In the genomic region with DNA sequence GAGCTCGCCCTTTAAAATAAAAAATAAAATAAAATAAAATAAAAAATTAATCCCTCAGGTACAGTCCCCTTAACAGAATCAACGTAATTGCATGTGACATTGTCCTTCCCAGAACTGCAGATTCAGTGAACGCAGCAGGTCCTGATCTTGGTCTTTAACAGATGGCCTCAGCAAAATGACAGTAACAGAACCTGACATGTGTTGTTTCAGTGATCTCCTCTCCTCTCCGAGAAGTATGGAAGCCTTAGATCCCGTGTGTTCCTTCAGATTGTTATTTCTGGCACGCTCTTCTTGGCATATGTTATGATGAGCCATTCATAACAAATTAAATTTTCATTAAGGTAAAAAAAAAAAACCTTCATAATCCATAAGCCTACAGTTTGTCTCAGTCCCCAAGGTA, we compare ENCODE assay signal across 13 mouse cellular contexts.
DNase-seq lines count a peak whose midpoint lies in the region; ATAC-seq and TF ChIP-seq lines count a peak whose summit lies in the region.
"Had no signal": no experiment of that assay in that cellular context is flagged by ENCODE, and none has a peak within 500 bp of the region (broad histone marks: within the 10 kb centered on the region; RNA-seq: fewer than 3 reads in every experiment).

No protein-coding gene starts in this region.

- H3K27me3 ChIP-seq in testis, adult 2 months (ENCODE audit: control insufficient read depth, insufficient read depth, low read length) = no peaks in the 10 kb centered on the region
- H3K27me3 ChIP-seq in limb, embryonic 14.5 days (ENCODE audit: control insufficient read depth, insufficient read depth, low read length) = no peaks in the 10 kb centered on the region
- H3K27me3 ChIP-seq: CH12.LX; lung, embryonic 15.5 days had no signal

- no peaks in the 10 kb centered on the region for H3K9me3 ChIP-seq in limb, embryonic 14.5 days (ENCODE audit: control insufficient read depth, low read length)
- H3K9me3 ChIP-seq: lung, embryonic 15.5 days had no signal

- no peak overlapping the region; the same call in 1 of the 2 replicates for H3K4me2 ChIP-seq in limb, embryonic 14.5 days (replicated peaks; ENCODE audit: low read depth, low read length, severe bottlenecking)

- H3K27ac ChIP-seq in testis, adult 2 months (ENCODE audit: control insufficient read depth, insufficient read depth, low read depth, low read length) = no peak overlapping the region
- no peak overlapping the region for H3K27ac ChIP-seq in limb, embryonic 14.5 days (replicated peaks; ENCODE audit: low read depth, low read length)
- H3K27ac ChIP-seq: lung, embryonic 15.5 days had no signal

- intact Hi-C loops in left cerebral cortex, postnatal 25 days (cut with DNase I) = no loop called here

- TF ChIP-seq POLR2A in testis, adult 2 months (IDR thresholded peaks at IDR 0.05; ENCODE audit: control insufficient read depth, low read depth, low read length) = no peak
- TF ChIP-seq POLR2A in limb, embryonic 14.5 days (IDR thresholded peaks at IDR 0.05; ENCODE audit: borderline replicate concordance, extremely low read depth, insufficient read depth, insufficient read length) = no peak

- DNase-seq in testis, postnatal 14 days (ENCODE audit: low spot score) = no peak
- peak; percentile 73 to 82 for DNase-seq in cerebellum, postnatal 25 days
- DNase-seq in limb, embryonic 14.5 days (ENCODE audit: low spot score) = peak; percentile 21
- DNase-seq in gastrocnemius, adult 8-10 months (ENCODE audit: low spot score in 2 of 2) = no peak
- DNase-seq in ovary, postnatal 14 days (ENCODE audit: low spot score) = no peak
- no peak for DNase-seq in left cerebral cortex, postnatal 25 days (ENCODE audit: low spot score in 2 of 2)
- DNase-seq: adrenal gland, postnatal 25 days; kidney, adult 8-10 months; spleen, adult 18-20 months had no signal

- ATAC-seq in limb, embryonic 14.5 days (ENCODE audit: low FRiP score, low read depth) = peak; percentile 60
- ATAC-seq: Patski had no signal

- H3K4me3 ChIP-seq in testis, adult 2 months (ENCODE audit: control insufficient read depth, low read depth, low read length) = peak overlapping the region; percentile 42; the same call in 1 of the 2 replicates
- H3K4me3 ChIP-seq in limb, embryonic 14.5 days (replicated peaks; ENCODE audit: low read length) = no peak overlapping the region
- H3K4me3 ChIP-seq: lung, embryonic 15.5 days had no signal

- H3K36me3 ChIP-seq in testis, adult 2 months (ENCODE audit: control insufficient read depth, insufficient read depth, low read length) = no peaks in the 10 kb centered on the region
- no peaks in the 10 kb centered on the region for H3K36me3 ChIP-seq in limb, embryonic 14.5 days (ENCODE audit: control insufficient read depth, insufficient read depth, low read length)
- H3K36me3 ChIP-seq: lung, embryonic 15.5 days had no signal

- no peak for TF ChIP-seq CTCF in testis, adult 2 months (IDR thresholded peaks at IDR 0.05; ENCODE audit: control insufficient read depth, insufficient read depth, insufficient replicate concordance, low read depth, low read length)

- WGBS in limb, embryonic 14.5 days = 52% methylated on average over 6 of the region's 6 CpGs

- peaks cover 13% of the 10 kb centered on the region for H3K4me1 ChIP-seq in testis, adult 2 months (ENCODE audit: control insufficient read depth, insufficient read depth, low read length)
- H3K4me1 ChIP-seq in limb, embryonic 14.5 days (ENCODE audit: control insufficient read depth, insufficient read depth, low read length) = no peaks in the 10 kb centered on the region
- H3K4me1 ChIP-seq: lung, embryonic 15.5 days had no signal

- H3K9ac ChIP-seq in limb, embryonic 14.5 days (ENCODE audit: low read depth, low read length, severe bottlenecking) = no peak overlapping the region
- H3K9ac ChIP-seq: lung, embryonic 15.5 days had no signal

Comparison
In these comparisons a context has a peak if more than half of its experiments do, and no peak if none do; other contexts are left out.
1. DNase-seq: peak in cerebellum, postnatal 25 days (2 of 2) and limb, embryonic 14.5 days (single experiment); none in testis, postnatal 14 days (single experiment), gastrocnemius, adult 8-10 months (0 of 2), ovary, postnatal 14 days (single experiment) and left cerebral cortex, postnatal 25 days (0 of 2).